Mouse (Mus musculus): Measurements from ENCODE around the gene Fbxo39. TPM values are rescaled to one million over a fixed set of nuclear protein-coding genes. Genes with fewer than 3 reads are reported as not detected.

The Fbxo39 gene
- polyA plus RNA-seq, 1 experiment from 2014 or later = not detected

DNA sequence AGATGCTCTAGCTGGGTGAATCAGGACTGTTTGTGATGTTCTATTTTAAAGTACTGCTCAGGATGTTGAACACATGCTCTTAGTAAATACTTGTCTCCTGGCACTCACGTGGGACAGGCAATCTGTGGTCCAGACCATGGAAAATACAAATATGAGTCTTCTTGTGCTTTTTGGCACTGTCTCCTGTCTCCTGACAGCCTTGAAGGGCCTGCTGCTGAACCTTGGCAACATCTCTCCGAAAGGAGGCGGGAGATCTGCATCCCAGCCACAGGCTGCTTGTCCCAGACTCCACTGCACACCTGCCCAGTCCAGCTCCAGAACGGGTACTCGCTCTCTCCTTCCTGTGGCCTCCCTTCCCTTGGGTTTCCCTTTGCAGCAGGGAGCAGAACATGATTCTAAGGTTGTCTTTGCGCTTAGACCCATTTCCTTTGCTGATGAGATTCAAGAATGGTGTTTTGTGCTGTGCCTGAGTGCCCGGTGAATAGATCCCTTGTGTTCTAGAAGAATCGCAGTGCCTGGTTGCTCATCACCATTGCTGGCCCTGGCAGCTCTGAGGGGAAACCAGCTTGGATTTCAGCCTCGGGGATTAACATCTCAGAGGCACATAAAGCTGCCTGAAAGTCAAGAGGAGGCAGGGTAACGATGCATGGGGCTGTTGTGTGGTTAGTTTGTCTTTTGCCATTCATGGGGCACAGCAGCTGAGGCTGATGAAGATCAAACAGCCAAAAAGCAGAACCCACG, 53.9 kb downstream of the Fbxo39 start:
- Histone ChIP-seq H3K4me2 (replicated peaks) (no peak overlapping the region), H3K27me3 (no peaks in the 10 kb centered on the region), H3K9me3 (no peaks in the 10 kb centered on the region), H3K9ac (no peak overlapping the region), H3K4me3 (no peak overlapping the region), H3K27ac (no peak overlapping the region), H3K4me1 (0 out of 2 replicates have a peak, but pooled peaks cover 7% of the 10 kb centered on the region), H3K36me3 (no peaks in the 10 kb centered on the region)
- WGBS = 39% methylated on average over 11 of the region's 11 CpGs
- ATAC-seq (ENCODE audit: insufficient number of reproducible peaks, insufficient read depth, low FRiP score, low TSS enrichment) = no peak

Other genes starting within 250 kb of the Fbxo39 start
- 0.24 and 0.33 TPM in 2 replicates for gene Pitpnm3, start 178.7 kb upstream of the Fbxo39 start, polyA plus RNA-seq (2016; fragmentation: Nextera tagmentation; extraction: Ambion mirVana)
- 0.95 and 0.99 TPM in 2 replicates for gene Gm43951, start 107.6 kb upstream of the Fbxo39 start, polyA plus RNA-seq (2016; fragmentation: Nextera tagmentation; extraction: Ambion mirVana)
- 16.7 and 23.2 TPM in 2 replicates for gene 4933427D14Rik, start 107.0 kb upstream of the Fbxo39 start, polyA plus RNA-seq (2016; fragmentation: Nextera tagmentation; extraction: Ambion mirVana)
- gene Txndc17, start 106.9 kb upstream of the Fbxo39 start, polyA plus RNA-seq (2016; fragmentation: Nextera tagmentation; extraction: Ambion mirVana) = 194 and 202 TPM in 2 replicates
- 47.0 and 48.8 TPM in 2 replicates for gene Med31, start 98.9 kb upstream of the Fbxo39 start, polyA plus RNA-seq (2016; fragmentation: Nextera tagmentation; extraction: Ambion mirVana)
- 0.14 and 0.31 TPM in 2 replicates for gene Slc13a5, start 47.2 kb upstream of the Fbxo39 start, polyA plus RNA-seq (2016; fragmentation: Nextera tagmentation; extraction: Ambion mirVana)
- gene Xaf1, start 12.8 kb upstream of the Fbxo39 start, polyA plus RNA-seq (2016; fragmentation: Nextera tagmentation; extraction: Ambion mirVana) = 1.9 and 2.6 TPM in 2 replicates
- 5.1 and 6.4 TPM in 2 replicates for gene Tekt1, start 48.0 kb downstream of the Fbxo39 start, polyA plus RNA-seq (2016; fragmentation: Nextera tagmentation; extraction: Ambion mirVana)
- gene Smtnl2, start 97.3 kb downstream of the Fbxo39 start, polyA plus RNA-seq (2016; fragmentation: Nextera tagmentation; extraction: Ambion mirVana) = 22.6 and 23.4 TPM in 2 replicates
- gene Ggt6, start 121.1 kb downstream of the Fbxo39 start, polyA plus RNA-seq (2016; fragmentation: Nextera tagmentation; extraction: Ambion mirVana) = 0.09 and 0.32 TPM in 2 replicates
- 148 and 172 TPM in 2 replicates for gene Mybbp1a, start 126.9 kb downstream of the Fbxo39 start, polyA plus RNA-seq (2016; fragmentation: Nextera tagmentation; extraction: Ambion mirVana)
- gene Spns2, start 175.5 kb downstream of the Fbxo39 start, polyA plus RNA-seq (2016; fragmentation: Nextera tagmentation; extraction: Ambion mirVana) = 3.9 and 4.3 TPM in 2 replicates
- not detected in 2 replicates for gene Spns3, start 236.1 kb downstream of the Fbxo39 start, polyA plus RNA-seq (2016; fragmentation: Nextera tagmentation; extraction: Ambion mirVana)